Mouse (Mus musculus) thymus, adult 2 months (tissue): ENCODE measurements at regions not wholly inside any gene's neighbourhood (a gene's known extent, or its start where the extent isn't known, plus 50 kb on each side); places are given as distances from the start of the nearest gene placed in this dataset.
"Not testable (repeated sequence)": the region's sequence is repeated elsewhere in the genome, so short reads cannot be mapped to it uniquely, and the experiment has no call there.

Source experiments
- CTCF ChIP-seq: fragments of 200-500 bp; IDR thresholded peaks from 2 replicates; pipeline ENCODE4 v1.5.1; 2012; ENCODE audit warnings: mild to moderate bottlenecking, control low read depth, low read length, moderate library complexity, borderline replicate concordance; ENCODE audit not compliant: control insufficient read depth, poor library complexity, insufficient read depth; ENCODE audit errors: extremely low read depth
- POLR2A ChIP-seq: fragments of 200-500 bp; IDR thresholded peaks from 2 replicates; pipeline ENCODE4 v1.6.1; 2012; ENCODE audit warnings: mild to moderate bottlenecking, low read length, control low read depth, moderate library complexity; ENCODE audit not compliant: control insufficient read depth, poor library complexity, insufficient read depth; ENCODE audit errors: extremely low read depth

- TF ChIP-seq POLR2A, CTCF: not testable (repeated sequence)
These were observed 175.1 kb upstream of the Zfp386 start for GRCm38 (mm10) chr12:115872451-115872850.
